Mouse (Mus musculus) heart, embryonic 15.5 days (tissue): ENCODE data around the gene Ttc28. TPM values are rescaled to one million over a fixed set of nuclear protein-coding genes. Genes with fewer than 3 reads are reported as not detected.

Experiments used
- ATAC-seq: fragments of 200-750 bp; cut with Nextera tagmentation; replicated peaks from 2 replicates; pipeline ENCODE4 v1.8.0; 2017; ENCODE audit warnings: low read depth, moderate TSS enrichment; ENCODE audit not compliant: insufficient number of reproducible peaks, insufficient read depth, low FRiP score
- H3K27ac ChIP-seq: fragments of 300-500 bp; sonication (generic); 2 replicates; pipeline ENCODE4 v1.5.1; 2015; ENCODE audit warnings: mild to moderate bottlenecking, inconsistent platforms
- H3K27me3 ChIP-seq: fragments of 300-500 bp; sonication (generic); 2 replicates; pipeline ENCODE4 v1.6.1; 2015; ENCODE audit warnings: inconsistent platforms
- H3K36me3 ChIP-seq: fragments of 300-500 bp; sonication (generic); 2 replicates; pipeline ENCODE4 v1.6.1; 2015; ENCODE audit warnings: mild to moderate bottlenecking, inconsistent platforms
- H3K4me1 ChIP-seq: fragments of 300-500 bp; sonication (generic); replicated peaks from 2 replicates; pipeline ENCODE4 v1.6.1; 2015; ENCODE audit warnings: inconsistent platforms
- H3K4me2 ChIP-seq: fragments of 300-500 bp; sonication (generic); 2 replicates; pipeline ENCODE4 v1.6.1; 2015; ENCODE audit warnings: inconsistent platforms, mild to moderate bottlenecking, moderate library complexity
- H3K4me3 ChIP-seq: fragments of 300-500 bp; sonication (generic); 2 replicates; pipeline ENCODE4 v1.5.1; 2015; ENCODE audit warnings: mild to moderate bottlenecking, inconsistent platforms
- H3K9ac ChIP-seq: fragments of 300-500 bp; sonication (generic); 2 replicates; pipeline ENCODE4 v1.6.1; 2015; ENCODE audit warnings: mild to moderate bottlenecking, inconsistent platforms
- H3K9me3 ChIP-seq: fragments of 300-500 bp; sonication (generic); replicated peaks from 2 replicates; pipeline ENCODE4 v1.6.1; 2016; ENCODE audit warnings: inconsistent platforms
- WGBS: fragments of 180-500 bp; shearing (Covaris S2); methylation state at CpG from one replicate; pipeline ENCODE4 v1.1.7; 2015; ENCODE audit warnings: mixed read lengths; 5-methylcytosine and 5-hydroxymethylcytosine counted together
- polyA plus RNA-seq: library from polyadenylated mRNA; unstranded; fragments of >200 nt; fragmentation: Nextera tagmentation; extraction: Ambion mirVana; gene quantifications from 2 replicates; pipeline ENCODE4 v1.2.1, GENCODE M21; 2015

The Ttc28 gene
- polyA plus RNA-seq, 1 experiment from 2014 or later = 5.8 TPM

DNA sequence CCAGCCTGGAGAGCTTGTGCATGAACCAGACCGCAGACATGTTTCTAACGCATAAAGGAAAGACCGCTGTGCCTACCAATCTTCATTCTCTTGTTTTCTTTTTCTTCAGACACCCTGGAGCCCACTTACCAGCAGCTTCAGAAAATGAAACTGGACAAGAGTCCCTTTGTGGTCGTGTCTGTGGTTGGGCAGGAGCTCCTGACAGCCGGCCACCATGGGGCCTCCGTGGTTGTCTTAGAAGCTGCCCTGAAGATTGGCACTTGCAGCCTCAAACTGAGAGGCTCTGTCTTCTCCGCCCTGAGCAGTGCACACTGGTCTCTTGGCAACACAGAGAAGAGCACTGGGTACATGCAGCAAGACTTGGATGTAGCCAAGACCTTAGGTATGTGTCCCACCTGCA is 221.0 kb downstream of the Ttc28 start:
- H3K27me3 ChIP-seq = no peaks in the 10 kb centered on the region
- no peak for ATAC-seq
- H3K9ac ChIP-seq = no peak overlapping the region
- H3K9me3 ChIP-seq = no peaks in the 10 kb centered on the region
- 79% methylated on average over 7 of the region's 7 CpGs for WGBS
- no peak overlapping the region for H3K27ac ChIP-seq
- peaks cover 17% of the 10 kb centered on the region; the same call in 1 of the 2 replicates for H3K36me3 ChIP-seq
- H3K4me3 ChIP-seq = no peak overlapping the region
- H3K4me2 ChIP-seq = no peak overlapping the region
- peaks cover 21% of the 10 kb centered on the region; the same call in 1 of the 2 replicates for H3K4me1 ChIP-seq

DNA sequence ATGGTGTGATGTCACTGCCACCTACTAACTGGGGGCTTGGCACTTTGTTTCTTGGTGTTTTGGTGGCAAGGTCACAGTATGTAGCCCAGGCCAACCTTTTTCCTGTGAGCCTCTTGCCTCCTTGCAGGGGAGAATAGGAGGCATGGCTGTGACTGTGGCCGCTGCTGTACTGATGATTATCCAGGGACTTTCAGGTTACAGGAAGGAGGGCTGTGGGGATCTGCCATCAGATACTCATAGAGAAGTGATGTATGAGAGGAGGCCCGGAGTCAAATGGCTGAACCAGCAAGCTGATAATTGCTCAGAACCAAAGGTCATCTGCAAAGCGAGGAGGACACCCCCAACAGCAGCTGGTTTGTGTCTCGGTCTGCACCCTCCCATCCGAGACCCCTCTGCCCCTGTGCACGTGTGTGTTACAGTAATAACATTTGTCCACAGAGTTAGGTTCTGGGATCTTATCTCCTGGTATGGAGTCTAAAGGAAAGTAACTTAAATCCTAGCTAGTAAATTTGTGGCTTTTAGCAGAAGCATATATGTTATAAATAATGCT is 221.9 kb downstream of the Ttc28 start:
- peaks cover 21% of the 10 kb centered on the region; the same call in 1 of the 2 replicates for H3K4me1 ChIP-seq
- H3K4me2 ChIP-seq = no peak overlapping the region
- H3K9ac ChIP-seq = no peak overlapping the region
- H3K27me3 ChIP-seq = no peaks in the 10 kb centered on the region
- H3K36me3 ChIP-seq = peaks cover 17% of the 10 kb centered on the region; the same call in 1 of the 2 replicates
- WGBS = 64% methylated on average over 6 of the region's 6 CpGs
- H3K27ac ChIP-seq = no peak overlapping the region
- H3K4me3 ChIP-seq = no peak overlapping the region
- no peak for ATAC-seq
- H3K9me3 ChIP-seq = no peaks in the 10 kb centered on the region

DNA sequence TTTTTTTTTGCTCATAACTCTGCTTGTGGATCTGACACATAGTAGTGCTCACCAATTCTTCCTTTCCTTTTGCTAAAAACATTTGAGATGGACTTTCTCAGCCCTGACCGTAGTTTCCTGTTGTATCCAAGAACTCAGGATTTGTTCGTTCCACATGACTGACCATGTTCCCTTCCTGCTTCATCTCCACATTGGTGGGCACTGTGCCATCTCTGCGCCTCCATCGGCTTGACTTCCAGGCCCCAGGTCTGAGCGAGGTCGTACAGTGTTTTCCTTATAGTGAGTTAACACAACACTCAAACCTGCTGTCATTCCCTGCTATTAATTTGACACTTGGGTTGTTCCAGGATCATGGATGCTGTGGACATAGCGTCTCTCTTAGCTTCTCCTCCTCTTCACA is 225.2 kb downstream of the Ttc28 start:
- Histone ChIP-seq H3K36me3 (peaks cover 17% of the 10 kb centered on the region; the same call in 1 of the 2 replicates), H3K9me3 (no peaks in the 10 kb centered on the region), H3K27me3 (no peaks in the 10 kb centered on the region), H3K4me1 (no peaks in the 10 kb centered on the region), H3K4me3 (no peak overlapping the region), H3K27ac (no peak overlapping the region), H3K9ac (no peak overlapping the region), H3K4me2 (no peak overlapping the region)
- 69% methylated on average over 7 of the region's 7 CpGs for WGBS
- no peak for ATAC-seq

DNA sequence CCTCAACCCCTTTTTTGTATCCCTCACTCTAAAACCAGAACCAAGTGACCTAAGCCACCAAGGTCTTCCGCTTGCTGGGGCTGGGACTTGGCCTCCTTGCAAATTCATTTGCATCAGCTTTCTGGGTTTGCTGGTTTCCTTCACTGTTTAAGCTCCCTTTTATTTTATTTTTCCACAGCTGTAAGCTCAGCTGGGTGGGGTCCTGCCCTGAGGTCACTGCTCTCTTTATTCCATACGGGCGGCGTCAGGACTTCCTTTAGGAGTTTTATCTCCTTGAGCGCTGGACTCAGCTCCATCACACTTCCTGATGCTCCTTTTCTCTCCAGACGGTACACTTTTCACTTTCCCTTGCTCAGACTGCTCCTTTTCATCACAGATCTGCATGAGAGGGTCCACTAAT is 231.8 kb downstream of the Ttc28 start:
- Histone ChIP-seq H3K9ac (no peak overlapping the region), H3K4me1 (peaks cover 12% of the 10 kb centered on the region), H3K36me3 (no peaks in the 10 kb centered on the region), H3K27me3 (no peaks in the 10 kb centered on the region), H3K9me3 (no peaks in the 10 kb centered on the region), H3K27ac (peak overlapping the region; percentile 26; the same call in 1 of the 2 replicates), H3K4me3 (no peak overlapping the region), H3K4me2 (no peak overlapping the region)
- ATAC-seq = no peak
- whole genome bisulfite sequencing = 50% methylated on average over 6 of the region's 6 CpGs

DNA sequence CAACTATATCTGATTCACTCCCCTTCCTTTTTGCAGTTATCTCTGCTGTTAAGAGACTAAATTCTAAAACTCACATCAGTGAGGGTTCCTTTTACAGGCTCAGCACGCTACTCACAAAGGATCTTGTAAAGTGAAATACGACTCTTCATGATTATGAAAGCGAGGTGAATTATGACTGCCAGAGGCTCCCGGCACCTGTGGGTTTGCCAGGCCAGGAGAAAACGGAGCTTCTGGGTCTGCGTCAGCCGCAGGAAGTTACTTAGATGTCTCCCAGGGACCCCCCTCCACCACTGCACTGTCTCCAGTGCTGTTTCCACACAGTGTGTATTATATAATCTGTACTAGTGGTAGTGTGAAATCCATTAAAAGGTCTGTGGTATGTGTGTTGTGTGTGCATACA is 233.6 kb downstream of the Ttc28 start:
- ATAC-seq = no peak
- 65% methylated on average over 7 of the region's 7 CpGs for WGBS
- Histone ChIP-seq H3K9me3 (no peaks in the 10 kb centered on the region), H3K4me2 (no peak overlapping the region), H3K4me3 (no peak overlapping the region), H3K27ac (no peak overlapping the region), H3K4me1 (peaks cover 12% of the 10 kb centered on the region), H3K9ac (no peak overlapping the region), H3K36me3 (no peaks in the 10 kb centered on the region), H3K27me3 (no peaks in the 10 kb centered on the region)

DNA sequence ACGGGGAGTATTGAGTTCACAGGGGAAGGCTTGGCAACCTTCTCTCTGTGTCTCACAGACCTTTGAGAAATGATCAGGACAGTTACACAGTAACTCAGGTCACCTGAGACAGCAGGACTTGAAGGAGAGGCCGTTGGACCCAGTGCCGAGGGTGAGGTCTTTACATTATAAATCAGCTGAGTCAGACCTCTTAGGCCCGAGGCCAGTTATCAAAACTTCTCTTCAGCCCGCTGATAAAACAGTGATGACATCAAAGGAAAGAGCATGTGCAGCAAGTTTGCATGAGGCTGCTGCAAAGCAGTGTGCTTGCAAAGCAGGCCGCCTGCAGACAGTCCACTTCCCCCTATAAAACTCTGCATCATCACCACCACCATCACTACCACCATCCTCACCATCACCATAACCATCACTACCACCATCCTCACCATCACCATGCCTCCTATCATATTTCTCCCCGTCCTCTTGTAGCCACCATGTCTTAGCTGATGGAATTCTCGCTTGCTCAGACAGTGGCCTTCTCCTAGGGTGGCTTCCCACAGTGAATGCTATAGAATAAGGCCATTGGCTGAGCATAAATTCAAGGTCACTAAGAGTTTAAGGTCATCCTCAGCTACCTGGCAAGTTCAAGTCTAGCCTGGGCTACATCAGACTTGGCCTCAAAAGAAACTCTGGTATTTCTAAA is 234.2 kb downstream of the Ttc28 start:
- ATAC-seq = no peak
- H3K4me3 ChIP-seq = no peak overlapping the region
- no peaks in the 10 kb centered on the region for H3K9me3 ChIP-seq
- WGBS = 40% methylated on average over 8 of the region's 8 CpGs
- no peaks in the 10 kb centered on the region for H3K36me3 ChIP-seq
- peaks cover 12% of the 10 kb centered on the region for H3K4me1 ChIP-seq
- H3K9ac ChIP-seq = no peak overlapping the region
- H3K27me3 ChIP-seq = 0 out of 2 replicates have a peak, but pooled peaks cover 3% of the 10 kb centered on the region
- no peak overlapping the region for H3K4me2 ChIP-seq
- H3K27ac ChIP-seq = no peak overlapping the region

DNA sequence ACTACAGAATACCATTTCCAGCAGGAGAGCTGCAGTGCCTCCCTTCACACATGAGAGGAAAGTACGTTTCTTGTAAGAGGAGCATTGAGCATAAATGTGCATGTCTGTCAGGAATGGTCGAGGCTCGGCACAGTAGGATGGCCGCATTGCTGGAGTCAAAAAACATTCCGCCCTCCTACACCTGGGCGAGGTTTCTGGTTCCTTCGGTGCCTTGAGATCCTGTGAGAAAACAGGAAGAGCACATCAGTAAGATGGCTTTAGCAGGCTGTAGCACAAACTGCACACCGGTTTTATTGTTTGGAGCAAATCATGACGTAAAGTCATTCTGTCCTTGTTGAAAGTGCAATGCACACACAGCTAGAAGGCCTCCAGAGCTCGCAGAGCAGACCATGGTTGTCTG is 235.0 kb downstream of the Ttc28 start:
- no peak for ATAC-seq
- Histone ChIP-seq H3K4me3 (no peak overlapping the region), H3K9ac (no peak overlapping the region), H3K4me2 (no peak overlapping the region), H3K27ac (no peak overlapping the region), H3K9me3 (no peaks in the 10 kb centered on the region), H3K4me1 (peaks cover 15% of the 10 kb centered on the region), H3K36me3 (no peaks in the 10 kb centered on the region), H3K27me3 (0 out of 2 replicates have a peak, but pooled peaks cover 4% of the 10 kb centered on the region)
- 84% methylated on average over 10 of the region's 10 CpGs for WGBS

DNA sequence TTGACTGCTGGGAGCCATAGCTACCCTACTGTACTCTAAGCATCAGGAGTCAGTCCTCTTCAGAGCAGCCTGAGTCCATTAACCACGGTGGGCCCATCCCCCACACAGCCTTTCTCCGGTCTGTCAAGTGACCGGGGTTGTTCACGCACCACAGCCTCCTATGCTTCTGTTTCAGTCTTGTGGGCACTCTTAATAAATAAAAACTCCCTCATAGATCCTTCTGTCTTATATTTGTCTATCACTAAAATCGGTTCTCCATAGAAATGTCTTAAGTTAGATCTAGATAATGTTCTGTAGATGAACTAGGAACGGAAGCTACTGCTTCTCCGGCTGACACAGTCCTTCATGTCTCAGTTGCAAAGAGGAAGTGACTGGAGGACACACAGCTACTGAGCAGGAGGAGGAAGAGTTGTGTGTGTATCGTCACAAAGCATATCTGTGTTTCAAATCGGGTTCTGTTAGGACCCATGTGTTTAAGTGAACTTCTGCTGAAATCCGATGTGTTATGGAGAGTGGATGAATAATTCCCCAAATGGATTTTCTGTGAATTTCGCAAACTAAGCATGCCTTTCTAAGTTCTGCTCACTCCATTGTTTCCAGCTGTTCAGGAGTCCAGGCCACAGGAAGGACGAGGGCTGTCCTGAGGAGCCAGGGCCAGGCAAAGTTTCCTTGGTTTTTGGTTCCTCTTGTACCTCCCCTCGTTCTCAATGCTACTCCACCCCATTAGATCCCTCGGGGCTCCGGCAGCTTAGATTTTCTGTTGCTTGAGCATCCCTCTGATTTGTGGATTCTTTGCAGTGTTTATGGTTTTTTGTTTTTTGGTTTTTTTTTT is 236.1 kb downstream of the Ttc28 start:
- Histone ChIP-seq H3K27ac (peak overlapping the region; percentile 54), H3K4me3 (no peak overlapping the region), H3K9ac (no peak overlapping the region), H3K27me3 (0 out of 2 replicates have a peak, but pooled peaks cover 4% of the 10 kb centered on the region), H3K36me3 (no peaks in the 10 kb centered on the region), H3K4me1 (peaks cover 26% of the 10 kb centered on the region), H3K9me3 (no peaks in the 10 kb centered on the region), H3K4me2 (no peak overlapping the region)
- 59% methylated on average over 15 of the region's 15 CpGs for WGBS
- no peak for ATAC-seq

DNA sequence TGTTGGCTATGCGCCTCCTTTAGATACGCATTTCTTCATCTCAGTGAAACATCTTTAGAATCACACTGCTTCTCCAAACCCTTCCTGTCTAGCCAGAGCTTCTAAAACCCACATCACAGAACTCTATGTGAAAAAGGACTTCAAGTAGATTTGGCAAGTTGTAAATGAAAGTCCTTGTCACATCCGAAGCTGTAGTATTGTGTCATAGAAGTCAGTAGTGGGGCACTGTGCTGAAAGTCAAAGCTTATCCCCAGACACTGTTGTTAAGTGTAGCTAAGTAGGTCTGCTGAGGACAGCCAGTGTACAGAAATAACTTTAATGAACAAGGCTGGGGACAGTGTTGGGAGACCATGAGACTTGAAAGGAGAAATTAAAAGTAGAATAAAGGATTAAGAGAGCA is 240.2 kb downstream of the Ttc28 start:
- H3K4me2 ChIP-seq = no peak overlapping the region
- peaks cover 28% of the 10 kb centered on the region for H3K4me1 ChIP-seq
- no peaks in the 10 kb centered on the region for H3K9me3 ChIP-seq
- no peaks in the 10 kb centered on the region for H3K36me3 ChIP-seq
- no peak overlapping the region for H3K27ac ChIP-seq
- H3K9ac ChIP-seq = no peak overlapping the region
- 58% methylated on average over 3 of the region's 3 CpGs for WGBS
- H3K27me3 ChIP-seq = peaks cover 4% of the 10 kb centered on the region; the same call in 1 of the 2 replicates
- H3K4me3 ChIP-seq = no peak overlapping the region
- ATAC-seq = no peak; the same call in 1 of the 2 replicates

DNA sequence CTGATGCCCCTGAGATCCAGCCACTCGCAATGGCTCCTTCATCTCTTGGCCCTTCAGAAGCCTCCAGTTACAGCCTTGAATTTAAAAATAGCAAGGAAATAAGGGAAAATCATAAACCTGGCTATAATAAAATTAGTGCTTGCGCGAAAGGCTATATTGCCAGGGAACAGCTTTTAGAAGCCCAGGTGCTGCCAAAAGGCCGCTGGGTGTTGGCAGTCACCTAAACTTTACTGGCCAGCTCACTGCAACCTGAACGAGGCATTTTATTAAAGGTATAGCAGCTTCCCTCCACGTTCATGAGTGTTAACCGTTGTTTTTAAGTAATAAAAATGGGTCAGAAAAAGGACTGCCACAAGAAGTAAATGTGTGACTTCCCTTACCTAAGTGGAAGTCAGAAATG is 240.7 kb downstream of the Ttc28 start:
- Histone ChIP-seq H3K27me3 (peaks cover 4% of the 10 kb centered on the region; the same call in 1 of the 2 replicates), H3K4me1 (peaks cover 27% of the 10 kb centered on the region), H3K36me3 (no peaks in the 10 kb centered on the region), H3K4me3 (no peak overlapping the region), H3K9ac (no peak overlapping the region), H3K4me2 (no peak overlapping the region), H3K9me3 (no peaks in the 10 kb centered on the region), H3K27ac (no peak overlapping the region)
- no peak for ATAC-seq
- 81% methylated on average over 7 of the region's 7 CpGs for WGBS

DNA sequence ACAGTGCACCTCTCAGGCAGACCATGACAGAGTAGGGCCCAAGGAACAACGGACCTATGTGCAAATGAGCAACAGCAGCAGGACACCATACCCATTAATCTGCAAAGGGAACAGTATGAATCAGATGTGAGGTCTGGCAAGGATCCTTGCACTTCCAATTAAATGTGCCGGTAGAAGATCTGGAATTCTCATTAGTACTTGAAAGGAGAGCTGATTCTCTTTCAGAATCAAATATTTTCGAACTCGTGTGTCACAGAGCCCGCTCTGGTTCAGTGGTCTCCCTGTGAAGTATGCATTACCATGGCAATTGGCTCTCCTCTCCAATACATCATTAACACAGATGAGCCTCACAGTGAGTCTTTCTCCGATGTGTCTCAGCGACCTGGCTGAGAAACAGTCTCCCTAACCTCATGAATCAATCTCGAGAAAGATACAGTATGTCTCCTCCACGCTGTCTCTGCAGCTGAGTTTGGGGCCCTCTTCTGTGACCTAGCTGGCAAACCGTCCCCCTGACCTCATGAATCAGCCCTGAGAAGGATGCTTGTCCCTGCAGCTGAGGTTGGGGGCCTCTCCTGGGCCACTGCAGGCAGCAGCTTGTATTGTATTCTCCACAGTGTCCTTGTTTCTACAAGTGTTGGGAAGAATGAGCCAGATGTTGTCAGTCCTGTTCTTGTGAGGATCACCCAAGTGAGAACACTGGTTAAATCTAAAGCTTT is 241.3 kb downstream of the Ttc28 start:
- no peak overlapping the region for H3K9ac ChIP-seq
- ATAC-seq = no peak
- WGBS = 67% methylated on average over 10 of the region's 10 CpGs
- H3K27me3 ChIP-seq = peaks cover 4% of the 10 kb centered on the region; the same call in 1 of the 2 replicates
- H3K36me3 ChIP-seq = no peaks in the 10 kb centered on the region
- H3K4me3 ChIP-seq = no peak overlapping the region
- H3K9me3 ChIP-seq = no peaks in the 10 kb centered on the region
- H3K27ac ChIP-seq = no peak overlapping the region
- peaks cover 26% of the 10 kb centered on the region for H3K4me1 ChIP-seq
- no peak overlapping the region for H3K4me2 ChIP-seq
